Mouse (Mus musculus): ENCODE measurements around the gene Ring1.

GRCm38 (mm10) chr17:33981192-33981909, 43.1 kb downstream of the Ring1 start:
- TF ChIP-seq CTCF (IDR thresholded peaks at IDR 0.05; ENCODE audit: low read depth, low read length) (peak; percentile 64), EP300 (IDR thresholded peaks at IDR 0.05; ENCODE audit: insufficient read depth, low read depth, low read length) (peak; percentile 82)
